8 mouse cellular contexts compared by ENCODE assay signal in the genomic region with DNA sequence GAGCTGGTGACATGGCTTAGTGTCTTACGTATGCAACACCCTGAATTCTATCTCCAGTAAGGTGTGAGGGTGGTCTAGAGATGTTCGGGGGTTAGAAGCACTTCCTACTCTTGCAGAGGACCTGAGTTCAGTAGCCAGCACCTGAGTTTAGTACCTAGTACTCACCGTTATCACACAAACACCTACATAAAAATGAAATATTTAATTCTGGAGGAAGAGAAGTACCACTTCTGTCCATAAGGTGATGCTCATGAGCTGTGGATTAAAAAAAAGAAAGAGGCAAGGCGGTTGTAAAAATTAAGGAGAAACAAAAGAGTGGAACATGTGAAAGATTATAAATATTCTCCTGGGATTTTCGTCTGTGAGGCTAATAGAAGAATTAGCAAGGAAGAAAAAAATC. TPM values are rescaled to one million over a fixed set of nuclear protein-coding genes. Genes with fewer than 3 reads are reported as not detected.
DNase-seq lines count a peak whose midpoint lies in the region; ATAC-seq lines count a peak whose summit lies in the region.
"Had no signal": no experiment of that assay in that cellular context is flagged by ENCODE, and none has a peak within 500 bp of the region (broad histone marks: within the 10 kb centered on the region; RNA-seq: fewer than 3 reads in every experiment).

No protein-coding gene starts in this region.

- WGBS in lung, embryonic 15.5 days = 27% methylated on average over 5 of the region's 5 CpGs
- WGBS in hindbrain, embryonic 12.5 days = 32% methylated on average over 5 of the region's 5 CpGs
- WGBS in midbrain, embryonic 13.5 days = 34% methylated on average over 5 of the region's 5 CpGs

- ATAC-seq in lung, embryonic 15.5 days (ENCODE audit: borderline replicate concordance, extremely low read depth, low FRiP score, low TSS enrichment) = no peak
- ATAC-seq in hindbrain, embryonic 12.5 days (ENCODE audit: low FRiP score) = peak; percentile 9; the same call in 1 of the 2 replicates
- no peak for ATAC-seq in midbrain, embryonic 13.5 days

- H3K4me2 ChIP-seq in lung, embryonic 15.5 days = 0 out of 2 replicates have a peak overlapping the region, but pooled peaks have one; percentile 49
- H3K4me2 ChIP-seq in hindbrain, embryonic 12.5 days (replicated peaks) = no peak overlapping the region
- H3K4me2 ChIP-seq in midbrain, embryonic 13.5 days (replicated peaks) = no peak overlapping the region

- no peak overlapping the region for H3K4me3 ChIP-seq in lung, embryonic 15.5 days
- H3K4me3 ChIP-seq in hindbrain, embryonic 12.5 days = no peak overlapping the region
- H3K4me3 ChIP-seq in midbrain, embryonic 13.5 days (replicated peaks) = no peak overlapping the region

- H3K27me3 ChIP-seq in lung, embryonic 15.5 days = no peaks in the 10 kb centered on the region
- no peaks in the 10 kb centered on the region for H3K27me3 ChIP-seq in hindbrain, embryonic 12.5 days
- H3K27me3 ChIP-seq in midbrain, embryonic 13.5 days = peaks cover 3% of the 10 kb centered on the region; the same call in 1 of the 2 replicates

- no peaks in the 10 kb centered on the region for H3K36me3 ChIP-seq in lung, embryonic 15.5 days
- no peaks in the 10 kb centered on the region for H3K36me3 ChIP-seq in hindbrain, embryonic 12.5 days
- H3K36me3 ChIP-seq in midbrain, embryonic 13.5 days = no peaks in the 10 kb centered on the region

- no peaks in the 10 kb centered on the region for H3K9me3 ChIP-seq in lung, embryonic 15.5 days
- H3K9me3 ChIP-seq in hindbrain, embryonic 12.5 days (replicated peaks) = no peaks in the 10 kb centered on the region
- H3K9me3 ChIP-seq in midbrain, embryonic 13.5 days = no peaks in the 10 kb centered on the region

- no peak overlapping the region for H3K9ac ChIP-seq in lung, embryonic 15.5 days
- no peak overlapping the region for H3K9ac ChIP-seq in hindbrain, embryonic 12.5 days
- no peak overlapping the region for H3K9ac ChIP-seq in midbrain, embryonic 13.5 days (replicated peaks)

- DNase-seq in lung, postnatal 25 days (ENCODE audit: low spot score) = no peak
- DNase-seq in embryo, embryonic 10.5 days (ENCODE audit: low spot score) = peak; percentile 69
- DNase-seq in gastrocnemius, postnatal 25 days = no peak
- no peak for DNase-seq in cerebellum, adult 8-10 months

- H3K4me1 ChIP-seq in lung, embryonic 15.5 days = peaks cover 31% of the 10 kb centered on the region
- peaks cover 22% of the 10 kb centered on the region for H3K4me1 ChIP-seq in hindbrain, embryonic 12.5 days
- H3K4me1 ChIP-seq in midbrain, embryonic 13.5 days (replicated peaks) = peaks cover 46% of the 10 kb centered on the region

- H3K27ac ChIP-seq in lung, embryonic 15.5 days = peak overlapping the region; percentile 89
- peak overlapping the region; percentile 80 for H3K27ac ChIP-seq in hindbrain, embryonic 12.5 days
- peak overlapping the region; percentile 83 for H3K27ac ChIP-seq in midbrain, embryonic 13.5 days

RNA-seq across cellular contexts. Expression of gene Rimklb, which starts 2.1 kb away (rescaled TPM):
- 9.1 and 12.3 TPM in 2 replicates for polyA plus RNA-seq in lung, embryonic 15.5 days (2015; fragmentation: Nextera tagmentation; extraction: Ambion mirVana)
- polyA plus RNA-seq in hindbrain, embryonic 12.5 days (2016; fragmentation: Nextera tagmentation; extraction: Ambion mirVana) = 78.4 and 90.9 TPM in 2 replicates
- 98.2 and 104 TPM in 2 replicates for polyA plus RNA-seq in midbrain, embryonic 13.5 days (2015; fragmentation: Nextera tagmentation; extraction: Ambion mirVana)
- under 1 TPM; 0.82 to 0.88 TPM for total RNA-seq in gastrocnemius, postnatal 25 days (2021)

RNA-seq across cellular contexts. Expression of gene Mfap5, which starts 9.1 kb away (rescaled TPM):
- 17.5 and 19.2 TPM in 2 replicates for polyA plus RNA-seq in lung, embryonic 15.5 days (2015; fragmentation: Nextera tagmentation; extraction: Ambion mirVana)
- polyA plus RNA-seq in hindbrain, embryonic 12.5 days (2016; fragmentation: Nextera tagmentation; extraction: Ambion mirVana) = 1.6 and 2.6 TPM in 2 replicates
- polyA plus RNA-seq in midbrain, embryonic 13.5 days (2015; fragmentation: Nextera tagmentation; extraction: Ambion mirVana) = 1.7 and 1.8 TPM in 2 replicates
- total RNA-seq in gastrocnemius, postnatal 25 days (2021) = 10 to 100 TPM; 51.1 to 85.7 TPM

RNA-seq across cellular contexts. Expression of gene Aicda, which starts 57.1 kb away (rescaled TPM):
- not detected in 2 replicates for polyA plus RNA-seq in lung, embryonic 15.5 days (2015; fragmentation: Nextera tagmentation; extraction: Ambion mirVana)
- polyA plus RNA-seq in hindbrain, embryonic 12.5 days (2016; fragmentation: Nextera tagmentation; extraction: Ambion mirVana) = 0.15 and 0.61 TPM in 2 replicates
- 0.34 and 0.47 TPM in 2 replicates for polyA plus RNA-seq in midbrain, embryonic 13.5 days (2015; fragmentation: Nextera tagmentation; extraction: Ambion mirVana)
- not detected for total RNA-seq in gastrocnemius, postnatal 25 days (2021)
- polyA plus RNA-seq: frontal cortex, adult 2 months had no signal
